Mouse (Mus musculus): ENCODE results near the gene Adprhl2.

GRCm38 (mm10) chr4:126316443-126317040 lies 5.0 kb downstream of the Adprhl2 start:
- TF ChIP-seq CTCF (IDR thresholded peaks at IDR 0.05; ENCODE audit: extremely low read depth, insufficient read length, insufficient replicate concordance, low read depth, low read length) (no peak), POLR2A (IDR thresholded peaks at IDR 0.05; ENCODE audit: low read depth, low read length) (no peak)

Measured in small intestine, adult 2 months (tissue).